Mouse (Mus musculus) adrenal gland, adult 18-20 months (tissue): ENCODE measurements around the gene Lmo7. TPM values are rescaled to one million over a fixed set of nuclear protein-coding genes. Genes with fewer than 3 reads are reported as not detected.

Source experiments
- DNase-seq, 2 experiments: peaks; one replicate each; pipeline ENCODE4 v3.0.0; 2021 to 2022; ENCODE audit warnings: low spot score in 2 of 2
- total RNA-seq, 2 experiments: library from RNA; stranded (reverse); gene quantifications; 1 replicate in 1 of 2; 2 replicates in 1 of 2; pipeline ENCODE4 v1.2.3; 2021

Lmo7 gene
- total RNA-seq, 2 experiments from 2014 or later, result 15.9 to 18.3 TPM

GRCm38 (mm10) chr14:101930576-101931447 lies 201.1 kb downstream of the Lmo7 start:
- DNase-seq, result no peak

- no peak for DNase-seq
These were observed 201.6 kb downstream of the Lmo7 start for GRCm38 (mm10) chr14:101931448-101931750.

GRCm38 (mm10) chr14:101933551-101933950 lies 203.8 kb downstream of the Lmo7 start:
- DNase-seq, result no peak

GRCm38 (mm10) chr14:101942971-101943370 lies 213.2 kb downstream of the Lmo7 start:
- DNase-seq, result peak in 1 of 2 experiments; percentile 10

GRCm38 (mm10) chr14:101946711-101947516 lies 217.2 kb downstream of the Lmo7 start:
- peak; percentile 7 to 21 for DNase-seq

- DNase-seq, result peak in 1 of 2 experiments; percentile 16
These were observed 219.4 kb downstream of the Lmo7 start for GRCm38 (mm10) chr14:101949114-101949513.

GRCm38 (mm10) chr14:101951107-101951506 lies 221.3 kb downstream of the Lmo7 start:
- no peak for DNase-seq

- DNase-seq, result no peak
These were observed 224.2 kb downstream of the Lmo7 start for GRCm38 (mm10) chr14:101953793-101954468.

GRCm38 (mm10) chr14:101964381-101964780 lies 234.6 kb downstream of the Lmo7 start:
- DNase-seq, result peak in 1 of 2 experiments; percentile 7

GRCm38 (mm10) chr14:101964956-101965355 lies 235.2 kb downstream of the Lmo7 start:
- peak in 1 of 2 experiments; percentile 31 for DNase-seq

- no peak for DNase-seq
These were observed 243.0 kb downstream of the Lmo7 start for GRCm38 (mm10) chr14:101972764-101973163.

- no peak for DNase-seq
These were observed 243.4 kb downstream of the Lmo7 start for GRCm38 (mm10) chr14:101973171-101973570.

- DNase-seq, result no peak
These were observed 246.4 kb downstream of the Lmo7 start for GRCm38 (mm10) chr14:101976021-101976685.

Other genes starting within 250 kb of the Lmo7 start
- gene Tbc1d4, start 120.8 kb upstream of the Lmo7 start, total RNA-seq, result 10 to 100 TPM; 32.8 to 52.2 TPM
- 10 to 100 TPM; 91.2 to 92.7 TPM for gene Commd6, start 89.3 kb upstream of the Lmo7 start, total RNA-seq
- 10 to 100 TPM; 39.7 to 41.3 TPM for gene Uchl3, start 76.0 kb upstream of the Lmo7 start, total RNA-seq
- gene Gm9922, start 143 bp upstream of the Lmo7 start, total RNA-seq, result 1 to 10 TPM; 1.4 to 1.9 TPM